Comparison of ENCODE assay signal across 9 mouse cellular contexts in the genomic region with DNA sequence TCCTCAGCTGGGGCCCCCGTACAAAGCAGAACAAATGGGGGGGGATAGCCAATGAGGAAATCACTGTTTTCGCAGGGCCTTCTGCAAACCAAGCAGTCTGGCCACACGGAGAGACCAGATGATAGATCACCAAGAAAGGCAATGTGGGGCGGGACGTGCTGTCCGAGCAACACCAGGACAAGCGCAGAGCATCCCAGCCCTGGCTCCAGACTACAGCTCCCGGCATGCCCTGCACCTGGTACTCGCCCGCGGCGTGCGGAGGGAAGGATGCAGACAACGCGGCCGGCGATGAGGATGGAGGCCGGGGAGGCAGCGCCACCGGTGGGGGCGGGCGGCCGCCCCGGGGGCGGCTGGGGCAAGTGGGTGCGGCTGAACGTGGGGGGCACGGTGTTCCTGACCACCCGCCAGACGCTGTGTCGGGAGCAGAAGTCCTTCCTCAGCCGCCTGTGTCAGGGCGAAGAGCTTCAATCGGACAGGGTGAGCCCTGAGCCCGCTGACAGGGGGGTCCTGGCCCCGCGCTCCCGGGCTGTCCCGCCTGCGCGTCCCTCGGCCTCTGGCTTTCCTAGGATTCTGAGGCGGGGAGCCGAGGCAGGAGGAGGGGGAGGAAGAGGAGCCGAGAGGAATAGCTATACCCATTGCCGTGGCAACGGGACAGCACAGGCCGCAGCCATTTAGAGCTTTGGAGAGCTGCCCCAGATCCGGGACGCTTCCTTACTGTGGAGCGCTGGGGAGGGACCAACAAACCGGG. TPM values are rescaled to one million over a fixed set of nuclear protein-coding genes. Genes with fewer than 3 reads are reported as not detected.
A peak's percentile ranks its signal among the peaks of the same experiment; 100 is the strongest.
DNase-seq lines count a peak whose midpoint lies in the region; ATAC-seq lines count a peak whose summit lies in the region.
"Had no signal": no experiment of that assay in that cellular context is flagged by ENCODE, and none has a peak within 500 bp of the region (broad histone marks: within the 10 kb centered on the region; RNA-seq: fewer than 3 reads in every experiment).

Gene Kctd17 (plus strand): TSS at position 174 of the 748 bp plus-strand sequence.

- no peaks in the 10 kb centered on the region for H3K9me3 ChIP-seq in erythroblast, embryonic 14.5 days (ENCODE audit: control insufficient read depth, low read length)
- no peaks in the 10 kb centered on the region for H3K9me3 ChIP-seq in intestine, embryonic 16.5 days (ENCODE audit: control insufficient read depth, low read length)

- intact Hi-C loops in left cerebral cortex, postnatal 36 days (cut with DNase I): no loop called here

- peak; percentile 92 for DNase-seq in embryo, embryonic 11 days
- peak; percentile 98 for DNase-seq in heart, adult 11 months
- peak; percentile 87 to 90 for DNase-seq in left cerebral cortex, postnatal 36 days (ENCODE audit: low spot score in 2 of 2)
- DNase-seq in right cerebral cortex, postnatal 36 days (ENCODE audit: low spot score in 2 of 2): peak; percentile 80 to 84

- peak within 1 kb of the TSS; percentile 72 for H3K27ac ChIP-seq in intestine, embryonic 16.5 days (ENCODE audit: low read length)

- WGBS in intestine, embryonic 16.5 days: under 1% methylated on average over 51 of the region's 52 CpGs

- peak within 1 kb of the TSS; percentile 16 for H3K4me3 ChIP-seq in erythroblast, embryonic 14.5 days (replicated peaks)
- peak within 1 kb of the TSS; percentile 55 for H3K4me3 ChIP-seq in intestine, embryonic 16.5 days (ENCODE audit: low read length)

- no peaks in the 10 kb centered on the region for H3K4me1 ChIP-seq in erythroblast, embryonic 14.5 days (ENCODE audit: control insufficient read depth)
- H3K4me1 ChIP-seq in intestine, embryonic 16.5 days (ENCODE audit: control insufficient read depth, insufficient read depth, low read length): peaks cover 15% of the 10 kb centered on the region

- H3K9ac ChIP-seq in intestine, embryonic 16.5 days (ENCODE audit: low read depth, low read length): peak within 1 kb of the TSS; percentile 64

- no peaks in the 10 kb centered on the region; the same call in 1 of the 2 replicates for H3K36me3 ChIP-seq in erythroblast, embryonic 14.5 days (ENCODE audit: control insufficient read depth)
- no peaks in the 10 kb centered on the region for H3K36me3 ChIP-seq in intestine, embryonic 16.5 days (ENCODE audit: control insufficient read depth, insufficient read depth, low read length)

- H3K4me2 ChIP-seq in intestine, embryonic 16.5 days (ENCODE audit: low read depth, low read length): peak within 1 kb of the TSS; percentile 65

- ATAC-seq in erythroblast, adult 5-6 weeks (replicated peaks; ENCODE audit: low FRiP score, poor library complexity, severe bottlenecking): no peak
- ATAC-seq in intestine, embryonic 16.5 days: peak; percentile 80
- peak; percentile 50 for ATAC-seq in megakaryocyte progenitor cell, adult 5-6 weeks (replicated peaks; ENCODE audit: poor library complexity)

- peaks cover 75% of the 10 kb centered on the region for H3K27me3 ChIP-seq in erythroblast, embryonic 14.5 days (ENCODE audit: control insufficient read depth)
- peaks cover 56% of the 10 kb centered on the region for H3K27me3 ChIP-seq in intestine, embryonic 16.5 days (replicated peaks; ENCODE audit: control insufficient read depth, insufficient read depth, low read length)

RNA-seq across cellular contexts. Expression of gene Kctd17, which starts in this region (rescaled TPM):
- polyA plus RNA-seq in erythroblast, embryonic 14.5 days (2012): 0.07 and 0.10 TPM in 2 replicates
- 1.0 TPM in 1 of 2 replicates, not detected in the other for total RNA-seq in erythroblast, adult 5-6 weeks (2015; ENCODE audit: low replicate concordance)
- total RNA-seq in erythroblast, adult 5-6 weeks (2017; ENCODE audit: low replicate concordance): 0.98 and 2.0 TPM in 2 replicates
- polyA plus RNA-seq in intestine, embryonic 16.5 days (2015; fragmentation: Nextera tagmentation; extraction: Ambion mirVana): 20.2 and 23.6 TPM in 2 replicates
- 100 to 1,000 TPM; 349 TPM for total RNA-seq in left cerebral cortex, postnatal 36 days (2021)
- total RNA-seq in megakaryocyte progenitor cell, adult 5-6 weeks (2015): 7.6 and 8.0 TPM in 2 replicates
- total RNA-seq in megakaryocyte progenitor cell, adult 5-6 weeks (2017): 8.3 and 10.3 TPM in 2 replicates
- total RNA-seq: neutrophil, adult 5-6 weeks had no signal

Comparison
In these comparisons a context has a peak if more than half of its experiments do, and no peak if none do; other contexts are left out.
1. RNA of gene Kctd17 (total RNA-seq): 349 TPM in left cerebral cortex, postnatal 36 days; 7.6 to 10.3 TPM in megakaryocyte progenitor cell, adult 5-6 weeks and 0.98 to 2.0 TPM in erythroblast, adult 5-6 weeks; every median in the first group is over 10 times any median in the second.
2. RNA of gene Kctd17 (polyA plus RNA-seq): 20.2 to 23.6 TPM in intestine, embryonic 16.5 days; 0.07 to 0.10 TPM in erythroblast, embryonic 14.5 days; every median in the first group is over 10 times any median in the second.
3. Peak in every context shown above with its lines, with median percentiles within 50 percentile points of each other: DNase-seq.